Mouse (Mus musculus) frontal cortex, postnatal 10 days (tissue): ENCODE measurements around the gene Gm17660.
"Not testable (repeated sequence)": the region's sequence is repeated elsewhere in the genome, so short reads cannot be mapped to it uniquely, and the experiment has no call there.

ENCODE experiments used
- DNase-seq, 2 experiments: peaks; one replicate each; pipeline ENCODE4 v3.0.0; 2022; ENCODE audit warnings: low spot score in 2 of 2, mixed read lengths in 1 of 2

Gm17660 gene

GRCm38 (mm10) chr5:104042906-104043305 is 34.5 kb downstream of the Gm17660 start:
- DNase-seq = no peak

- no peak for DNase-seq
Measured at GRCm38 (mm10) chr5:104039154-104039932, 38.1 kb downstream of the Gm17660 start.

DNA sequence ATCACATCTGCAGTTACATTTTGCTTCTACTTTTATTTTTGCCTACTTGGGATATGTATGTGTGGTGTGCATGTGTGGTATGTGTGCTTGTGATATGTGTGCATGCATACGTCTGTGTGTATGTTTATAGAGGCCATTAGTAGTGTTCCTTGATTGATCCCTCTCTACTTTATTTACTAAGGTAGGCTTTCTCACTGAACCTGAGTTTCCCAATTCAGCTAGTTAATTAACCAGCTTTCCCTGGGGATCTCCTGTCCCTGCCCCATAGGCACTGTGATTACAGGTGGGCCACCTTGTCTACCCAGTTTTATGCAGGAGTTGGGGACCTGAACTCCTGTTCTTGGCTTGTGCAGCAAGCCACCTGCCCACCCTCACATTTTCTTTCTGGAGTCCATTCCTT is 40.7 kb downstream of the Gm17660 start:
- no peak for DNase-seq

DNA sequence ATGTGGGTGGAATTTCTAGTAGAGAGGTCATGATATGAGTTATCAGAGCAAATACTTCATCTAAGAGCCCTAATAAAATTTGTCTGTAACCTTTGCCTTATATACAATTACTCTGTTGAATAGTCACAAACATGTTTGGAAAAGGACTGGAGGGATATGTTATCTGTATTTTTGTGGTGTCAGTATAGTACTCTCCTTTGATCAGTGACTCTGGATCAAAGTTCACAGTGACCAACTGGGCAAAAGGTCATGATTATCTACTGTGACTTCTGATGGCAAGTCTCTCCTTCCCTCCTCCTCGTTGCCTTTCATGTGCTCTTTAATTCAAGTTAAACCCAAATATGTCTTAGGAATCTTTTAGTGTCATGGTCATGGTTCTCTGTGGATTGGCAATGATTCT is 41.6 kb downstream of the Gm17660 start:
- DNase-seq = no peak

DNA sequence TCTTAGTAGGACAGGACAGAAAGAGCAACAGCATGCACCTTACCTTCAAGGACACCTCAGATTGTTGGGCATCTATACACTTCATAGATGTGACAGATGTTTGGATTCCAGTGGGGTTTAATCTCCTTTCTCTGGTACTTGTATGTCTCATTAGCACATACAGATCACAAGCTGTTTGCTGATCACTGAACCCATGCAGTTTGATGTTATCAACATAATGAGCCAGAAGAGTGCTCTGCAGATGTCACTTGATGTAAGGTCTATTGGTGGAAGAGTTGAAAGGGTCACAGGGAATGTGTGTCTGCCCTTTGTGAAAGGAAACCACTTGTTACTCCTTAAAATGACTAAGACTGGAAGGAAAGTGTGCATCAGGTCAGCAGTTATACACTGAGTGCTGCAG is 42.3 kb downstream of the Gm17660 start:
- DNase-seq = no peak

GRCm38 (mm10) chr5:104032434-104033097 is 44.8 kb downstream of the Gm17660 start:
- no peak for DNase-seq

GRCm38 (mm10) chr5:104025245-104025854 is 52.1 kb downstream of the Gm17660 start:
- DNase-seq = no peak

GRCm38 (mm10) chr5:104024762-104025161 is 52.6 kb downstream of the Gm17660 start:
- no peak for DNase-seq

GRCm38 (mm10) chr5:104024193-104024592 is 53.2 kb downstream of the Gm17660 start:
- DNase-seq = not testable (repeated sequence)

DNA sequence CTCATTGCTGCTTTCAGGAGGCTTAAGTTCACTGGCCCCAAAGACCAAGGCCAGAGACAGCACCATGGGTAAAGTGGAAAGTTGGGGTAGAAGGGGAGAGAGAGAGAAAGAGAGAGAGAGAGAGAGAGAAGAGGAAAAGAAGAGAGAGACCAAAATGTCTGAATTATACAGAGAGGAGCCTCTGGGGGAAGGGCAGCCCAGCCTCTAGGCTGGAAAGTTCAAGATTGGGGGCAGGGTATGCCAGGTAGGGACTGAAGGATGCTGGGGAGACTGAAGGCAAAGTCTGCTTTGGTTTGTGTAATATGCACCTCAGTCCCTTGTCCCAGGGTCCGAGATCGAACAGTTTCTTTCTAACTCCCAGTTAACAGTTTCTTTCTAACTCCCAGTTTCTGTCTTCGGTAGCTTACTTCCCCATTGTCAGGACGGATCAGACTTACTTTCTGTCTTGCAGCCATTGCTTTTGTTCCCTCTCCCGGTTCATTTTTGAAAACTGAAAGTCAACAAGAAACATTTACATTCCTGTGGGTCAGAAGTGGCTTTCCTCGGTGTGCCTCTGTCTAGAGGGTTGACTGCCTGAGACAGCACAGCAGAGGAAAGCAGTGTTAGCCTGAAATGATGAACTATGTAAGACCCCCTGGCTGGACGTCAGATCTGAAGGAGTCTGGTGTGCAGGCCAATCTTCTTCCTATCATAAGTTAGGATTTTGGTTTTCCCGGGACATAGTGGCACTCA is 54.0 kb downstream of the Gm17660 start:
- DNase-seq = no peak

DNA sequence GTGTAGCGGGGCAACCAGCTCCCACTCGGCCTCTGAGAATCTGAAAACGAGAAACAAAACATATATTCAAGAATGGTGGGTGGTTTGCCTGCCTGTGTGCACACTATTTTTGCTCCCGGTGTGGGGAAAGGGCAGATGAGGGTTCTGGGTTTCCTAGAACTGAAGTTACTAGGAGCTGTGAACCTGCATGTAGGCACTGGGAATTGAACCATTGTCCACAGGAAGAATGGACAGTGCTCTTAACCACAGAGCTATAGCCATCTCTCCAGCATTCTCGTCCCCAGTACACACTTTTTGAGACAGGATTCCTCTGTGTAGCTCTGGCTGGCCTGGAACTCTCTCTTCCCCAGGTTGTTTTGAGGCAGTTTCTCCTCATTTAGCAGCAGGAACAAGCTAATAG is 54.9 kb downstream of the Gm17660 start:
- no peak for DNase-seq

DNA sequence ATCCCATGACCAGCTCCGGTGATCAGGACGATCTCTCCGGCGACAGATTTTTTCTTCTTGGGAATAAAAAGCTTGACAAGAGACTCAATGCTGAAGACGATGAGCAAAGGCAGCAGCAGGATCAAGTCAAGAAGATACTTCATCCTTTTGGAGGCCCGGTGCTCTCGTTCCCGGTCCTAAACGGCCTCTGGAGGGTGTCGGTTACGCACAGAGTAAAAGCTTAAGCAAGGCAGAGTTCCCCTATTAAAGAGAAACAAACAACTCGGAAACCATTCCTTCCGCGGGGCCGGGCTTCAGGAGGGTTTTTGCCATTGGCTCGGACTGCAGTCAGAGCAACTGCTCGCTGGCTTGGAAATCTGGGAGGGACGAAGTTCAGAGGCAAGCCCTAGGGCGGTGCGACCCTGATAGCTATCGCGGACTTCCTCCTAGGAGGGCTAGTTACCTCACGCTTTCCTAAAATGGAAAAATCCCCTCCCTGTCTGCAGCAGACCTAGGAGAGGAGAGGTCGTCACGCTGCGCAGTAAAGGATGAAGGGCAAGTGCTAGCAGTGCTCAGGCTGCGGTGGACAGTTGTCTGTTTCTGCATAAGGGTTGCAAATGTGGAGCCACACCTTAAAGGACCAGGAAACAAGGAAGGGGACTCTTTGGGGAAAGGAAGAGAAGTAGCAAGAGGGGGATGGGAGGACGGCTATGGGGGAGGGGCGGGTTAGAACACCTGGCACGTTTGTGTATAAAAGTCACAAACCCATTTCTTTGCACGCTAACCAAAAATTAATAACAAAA is 55.6 kb downstream of the Gm17660 start, which contains the start of gene Hsd17b11:
Gene Hsd17b11 (minus strand): TSS at position 323 of the 782 bp plus-strand sequence.
- peak; percentile 45 to 64 for DNase-seq
